Mouse (Mus musculus): ENCODE measurements around the gene Olfr1223.
"Not testable (repeated sequence)": the region's sequence is repeated elsewhere in the genome, so short reads cannot be mapped to it uniquely, and the experiment has no call there.

The Olfr1223 gene
- long read RNA-seq, experiment 1: 0 reads
- long read RNA-seq, experiment 2: 0 reads

- intact Hi-C loops (cut with DNase I): no loop called here
Measured at GRCm38 (mm10) chr2:89151460-89151859, at the start of gene Olfr1223. Gene Olfr1223 (minus strand): TSS chr2:89151560.

- intact Hi-C loops (cut with DNase I): no loop called here
Measured at GRCm38 (mm10) chr2:89199948-89200347, 48.6 kb upstream of the Olfr1223 start, which contains the start of gene Olfr1226. Gene Olfr1226 (minus strand): TSS chr2:89200048.

- intact Hi-C loops (cut with DNase I): no loop called here
Measured at GRCm38 (mm10) chr2:89196325-89196982, 45.1 kb upstream of the Olfr1223 start.

GRCm38 (mm10) chr2:89174569-89174968, 23.2 kb upstream of the Olfr1223 start, which contains the start of gene Olfr1225:
Gene Olfr1225 (minus strand): TSS chr2:89174669.
- intact Hi-C loops (cut with DNase I): no loop called here

DNA sequence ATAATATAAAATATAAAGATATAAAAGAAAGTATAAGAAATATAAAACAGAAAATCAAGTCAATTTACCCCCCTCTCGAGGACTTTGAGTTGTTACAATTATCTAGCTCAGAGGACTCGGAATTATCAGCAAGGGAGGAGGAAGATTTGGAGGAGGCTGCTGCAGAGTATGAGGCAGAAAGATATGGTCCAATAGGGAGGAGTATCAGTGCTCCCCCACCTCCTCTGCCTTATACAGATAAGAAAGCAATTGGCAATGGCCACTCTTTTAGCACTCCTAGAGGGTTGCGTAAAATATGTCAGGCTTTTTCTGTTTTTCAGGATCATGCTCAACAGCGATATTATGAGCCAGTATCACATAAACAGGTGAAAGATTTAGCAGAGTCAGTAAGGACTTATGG, 13.4 kb upstream of the Olfr1223 start:
- intact Hi-C loops (cut with DNase I): not testable (repeated sequence)

GRCm38 (mm10) chr2:89163991-89164390, 12.6 kb upstream of the Olfr1223 start, which contains the start of gene Olfr1224-ps1:
Gene Olfr1224-ps1 (minus strand): TSS chr2:89164091.
- intact Hi-C loops (cut with DNase I): not testable (repeated sequence)

DNA sequence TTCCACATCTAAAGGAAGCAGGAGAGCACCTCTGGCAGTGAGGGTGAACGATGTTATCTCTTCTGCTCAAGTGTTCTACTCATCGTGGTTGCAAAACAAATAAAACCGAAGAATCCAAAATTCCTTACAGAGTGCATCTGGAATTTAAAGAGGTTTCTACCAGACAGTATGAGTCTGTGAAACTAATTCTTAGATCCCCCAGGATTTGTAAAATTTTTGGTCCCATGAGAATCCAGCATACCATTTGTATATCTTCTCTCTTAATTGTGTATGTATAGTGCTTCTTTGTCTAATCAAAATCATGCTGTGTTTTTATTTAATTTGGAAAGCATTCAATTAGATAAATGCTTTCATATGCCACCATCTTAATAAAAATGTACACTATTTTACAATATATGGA, 18.4 kb downstream of the Olfr1223 start, which contains the start of gene Olfr1222:
Olfr1222 (minus strand) TSS at position 101 of the 400 bp plus-strand sequence.
- intact Hi-C loops (cut with DNase I): no loop called here

DNA sequence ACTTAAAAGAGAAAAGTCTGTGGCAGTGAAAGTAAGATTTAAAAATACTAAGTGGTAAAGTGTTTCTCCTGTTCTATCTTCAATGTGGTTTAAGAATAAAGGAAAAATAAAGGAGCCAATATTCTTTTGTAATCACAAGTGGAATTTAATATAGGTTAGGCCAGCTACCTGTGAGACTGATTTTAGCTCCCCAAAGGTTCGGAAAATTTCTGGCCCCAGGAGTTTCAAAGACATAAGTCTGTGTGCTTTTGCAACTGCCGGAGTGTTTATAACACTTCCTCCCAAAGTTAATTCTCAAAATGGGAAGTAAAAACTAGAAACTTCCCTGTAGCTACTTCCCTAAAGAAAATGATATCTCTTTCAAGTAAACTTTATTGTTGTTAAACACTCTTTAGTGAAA, 34.2 kb downstream of the Olfr1223 start, which contains the start of gene Olfr1221:
Olfr1221 (minus strand) TSS at position 101 of the 400 bp plus-strand sequence.
- intact Hi-C loops (cut with DNase I): no loop called here

- intact Hi-C loops (cut with DNase I): no loop called here
Measured at GRCm38 (mm10) chr2:89106735-89107134, 44.6 kb downstream of the Olfr1223 start, which contains the start of gene Olfr1220. Gene Olfr1220 (minus strand): TSS chr2:89106835.

GRCm38 (mm10) chr2:89105651-89106050, 45.7 kb downstream of the Olfr1223 start:
- intact Hi-C loops (cut with DNase I): no loop called here

DNA sequence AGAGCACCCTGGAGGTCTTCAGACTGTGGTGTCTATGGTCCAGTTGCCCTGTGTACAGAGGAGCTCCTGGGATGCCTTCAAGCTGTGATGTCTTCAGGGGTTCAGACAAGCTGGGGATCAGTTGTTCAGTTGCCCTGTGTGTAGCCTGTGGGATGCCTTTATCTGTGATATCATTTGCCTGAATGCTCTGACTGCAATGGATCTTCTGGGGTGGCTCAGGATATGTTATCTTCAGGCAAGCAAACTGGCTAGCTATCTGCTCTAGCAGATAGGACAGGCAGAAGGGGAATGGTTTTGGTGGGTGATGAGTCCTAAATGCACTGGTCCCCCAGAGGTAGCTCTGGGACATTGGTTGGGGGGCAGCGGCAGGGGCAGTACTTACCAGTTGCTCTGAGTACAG, 57.5 kb downstream of the Olfr1223 start:
- intact Hi-C loops (cut with DNase I): no loop called here

Measured in adrenal gland (tissue).